Mouse (Mus musculus) frontal cortex, postnatal 14 days (tissue): ENCODE results near the gene Xab2.

ENCODE experiments used
- DNase-seq, 2 experiments: peaks; one replicate each; pipeline ENCODE4 v3.0.0; 2022; ENCODE audit warnings: low spot score in 2 of 2

Gene Xab2

GRCm38 (mm10) chr8:3621199-3621970 is at the start of gene Xab2, which contains the start of gene Pet100:
Gene Xab2, minus strand, starts transcription at chr8:3621316.
Gene Pet100, plus strand, starts transcription at chr8:3621548.
- DNase-seq, result peak; percentile 99

GRCm38 (mm10) chr8:3670388-3670787 is 49.3 kb upstream of the Xab2 start:
- DNase-seq, result no peak

GRCm38 (mm10) chr8:3665507-3665906 is 44.4 kb upstream of the Xab2 start, which contains the start of gene Mcemp1:
Gene Mcemp1, plus strand, starts transcription at chr8:3665754.
- DNase-seq, result no peak

GRCm38 (mm10) chr8:3664405-3664804 is 43.3 kb upstream of the Xab2 start:
- DNase-seq, result no peak

- DNase-seq, result no peak
Measured at GRCm38 (mm10) chr8:3660889-3661288, 39.8 kb upstream of the Xab2 start.

- peak; percentile 42 to 49 for DNase-seq
Measured at GRCm38 (mm10) chr8:3656725-3657381, 35.7 kb upstream of the Xab2 start.

GRCm38 (mm10) chr8:3655526-3655925 is 34.4 kb upstream of the Xab2 start, which contains the start of gene Retn:
Gene Retn, plus strand, starts transcription at chr8:3655770.
- no peak for DNase-seq

- no peak for DNase-seq
Measured at GRCm38 (mm10) chr8:3654726-3655508, 33.8 kb upstream of the Xab2 start.

- DNase-seq, result no peak
Measured at GRCm38 (mm10) chr8:3652845-3653244, 31.7 kb upstream of the Xab2 start.

- no peak for DNase-seq
Measured at GRCm38 (mm10) chr8:3648990-3649389, 27.9 kb upstream of the Xab2 start.

- DNase-seq, result no peak
Measured at GRCm38 (mm10) chr8:3648268-3648667, 27.2 kb upstream of the Xab2 start.

- no peak for DNase-seq
Measured at GRCm38 (mm10) chr8:3647561-3647960, 26.4 kb upstream of the Xab2 start.

- DNase-seq, result no peak
Measured at GRCm38 (mm10) chr8:3646824-3647531, 25.9 kb upstream of the Xab2 start.

GRCm38 (mm10) chr8:3645804-3646203 is 24.7 kb upstream of the Xab2 start:
- no peak for DNase-seq

GRCm38 (mm10) chr8:3631478-3631875 is 10.4 kb upstream of the Xab2 start:
- no peak for DNase-seq

- no peak for DNase-seq
Measured at GRCm38 (mm10) chr8:3630647-3631477, 9.7 kb upstream of the Xab2 start, which contains the start of gene Stxbp2. Gene Stxbp2, plus strand, starts transcription at chr8:3630955.

GRCm38 (mm10) chr8:3628014-3628413 is 6.9 kb upstream of the Xab2 start:
- no peak for DNase-seq

- DNase-seq, result no peak
Measured at GRCm38 (mm10) chr8:3626971-3627370, 5.9 kb upstream of the Xab2 start.

- no peak for DNase-seq
Measured at GRCm38 (mm10) chr8:3625445-3625844, 4.3 kb upstream of the Xab2 start, which contains the start of gene Pcp2. Gene Pcp2, minus strand, starts transcription at chr8:3625545.

- no peak for DNase-seq
Measured at GRCm38 (mm10) chr8:3622119-3622518, 1.0 kb upstream of the Xab2 start.

- no peak for DNase-seq
Measured at GRCm38 (mm10) chr8:3609816-3610150, 11.3 kb downstream of the Xab2 start.
